Mouse (Mus musculus) effector memory CD4-positive, alpha-beta T cell, adult 5 months (primary cell): Measurements from ENCODE around the gene Slc8a3. TPM values are rescaled to one million over a fixed set of nuclear protein-coding genes. Genes with fewer than 3 reads are reported as not detected.

Experiments
- polyA plus RNA-seq: library from polyadenylated mRNA; unstranded; fragments of 100-300 nt; shearing (Covaris generic); gene quantifications from one replicate; pipeline ENCODE4 v1.2.1, GENCODE M21; 2017

Gene Slc8a3
- not detected for polyA plus RNA-seq

GRCm38 (mm10) chr12:81332875-81333421 is at the start of gene Slc8a3:
Gene Slc8a3 (minus strand): TSS chr12:81333180.

GRCm38 (mm10) chr12:81379364-81379763 is 46.4 kb upstream of the Slc8a3 start, which contains the start of gene Gm4787:
Gene Gm4787 (minus strand): TSS chr12:81379464.

Other genes starting within 250 kb of the Slc8a3 start
- gene Gm4787, start 46.3 kb upstream of the Slc8a3 start, polyA plus RNA-seq, result not detected
- gene Adam4, start 88.8 kb upstream of the Slc8a3 start, polyA plus RNA-seq, result not detected
- 198 TPM for gene Cox16, start 151.9 kb upstream of the Slc8a3 start, polyA plus RNA-seq
- gene Gm20498, start 199.7 kb upstream of the Slc8a3 start, polyA plus RNA-seq, result 12.1 TPM
- 35.4 TPM for gene Synj2bp, start 199.7 kb upstream of the Slc8a3 start, polyA plus RNA-seq
- gene Adam21, start 235.3 kb upstream of the Slc8a3 start, polyA plus RNA-seq, result 0.25 TPM